Mouse (Mus musculus) left cerebral cortex, adult 9 months (tissue): Measurements from ENCODE around the gene Pros1.
A peak's percentile ranks its signal among the peaks of the same experiment; 100 is the strongest.

ENCODE experiments used
- DNase-seq, 2 experiments: peaks; one replicate each; pipeline ENCODE4 v3.0.0; 2022; ENCODE audit warnings: low spot score in 2 of 2

Pros1 gene

GRCm38 (mm10) chr16:62854191-62855068 lies at the start of gene Pros1:
TSS of gene Pros1 (plus strand) at chr16:62854307.
- DNase-seq: peak in 1 of 2 experiments; percentile 21

- no peak for DNase-seq
These were observed 49.5 kb upstream of the Pros1 start for GRCm38 (mm10) chr16:62804621-62805020.

- DNase-seq: no peak
These were observed 46.7 kb upstream of the Pros1 start for GRCm38 (mm10) chr16:62807249-62807979.

GRCm38 (mm10) chr16:62810855-62811254 lies 43.3 kb upstream of the Pros1 start:
- no peak for DNase-seq

GRCm38 (mm10) chr16:62813790-62814189 lies 40.3 kb upstream of the Pros1 start:
- no peak for DNase-seq

GRCm38 (mm10) chr16:62814491-62814890 lies 39.6 kb upstream of the Pros1 start, which contains the start of gene Stx19:
TSS of gene Stx19 (plus strand) at chr16:62814676.
- no peak for DNase-seq

GRCm38 (mm10) chr16:62822472-62822871 lies 31.6 kb upstream of the Pros1 start:
- no peak for DNase-seq

- no peak for DNase-seq
These were observed 27.7 kb upstream of the Pros1 start for GRCm38 (mm10) chr16:62826156-62827001.

GRCm38 (mm10) chr16:62832027-62832426 lies 22.1 kb upstream of the Pros1 start:
- DNase-seq: no peak

GRCm38 (mm10) chr16:62832481-62832880 lies 21.6 kb upstream of the Pros1 start:
- no peak for DNase-seq

GRCm38 (mm10) chr16:62834016-62834735 lies 19.9 kb upstream of the Pros1 start:
- DNase-seq: no peak

GRCm38 (mm10) chr16:62845341-62845740 lies 8.8 kb upstream of the Pros1 start:
- no peak for DNase-seq

GRCm38 (mm10) chr16:62846498-62847312 lies 7.4 kb upstream of the Pros1 start, which contains the start of gene Arl13b:
TSS of gene Arl13b (minus strand) at chr16:62847040.
- peak; percentile 95 to 97 for DNase-seq

- DNase-seq: no peak
These were observed 1.4 kb upstream of the Pros1 start for GRCm38 (mm10) chr16:62852464-62853252.

GRCm38 (mm10) chr16:62853611-62854126 lies 438 bp upstream of the Pros1 start:
- DNase-seq: no peak

GRCm38 (mm10) chr16:62855385-62855784 lies 1.3 kb downstream of the Pros1 start:
- DNase-seq: no peak

- DNase-seq: no peak
These were observed 2.2 kb downstream of the Pros1 start for GRCm38 (mm10) chr16:62856273-62856672.

GRCm38 (mm10) chr16:62857498-62857897 lies 3.4 kb downstream of the Pros1 start:
- no peak for DNase-seq

GRCm38 (mm10) chr16:62858018-62858417 lies 3.9 kb downstream of the Pros1 start:
- peak in 1 of 2 experiments; percentile 17 for DNase-seq
